Mouse (Mus musculus): ENCODE data around the gene App.
A peak's percentile ranks its signal among the peaks of the same experiment; 100 is the strongest.

App gene

GRCm38 (mm10) chr16:85115837-85116236 is 57.7 kb downstream of the App start:
- DNase-seq = no peak

DNA sequence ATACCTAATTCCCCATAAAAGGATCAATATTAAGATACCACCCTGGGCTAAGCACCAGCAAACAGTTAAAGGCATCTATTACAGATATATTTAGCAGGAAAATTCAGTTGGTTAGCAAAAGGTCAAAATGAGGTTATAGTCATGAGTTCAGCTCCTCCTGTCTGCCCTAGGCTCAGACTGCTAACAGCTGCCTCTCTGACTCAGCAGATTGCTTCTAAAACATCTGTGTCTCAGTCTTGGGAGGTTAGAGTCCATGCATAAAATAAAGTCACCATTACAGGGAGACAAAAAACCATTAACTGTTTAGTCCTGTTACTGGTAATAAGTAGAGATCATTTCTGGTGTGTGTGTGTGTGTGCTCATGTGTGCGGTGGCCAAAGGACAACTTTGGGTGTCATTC is 58.8 kb downstream of the App start:
- no peak for DNase-seq

DNA sequence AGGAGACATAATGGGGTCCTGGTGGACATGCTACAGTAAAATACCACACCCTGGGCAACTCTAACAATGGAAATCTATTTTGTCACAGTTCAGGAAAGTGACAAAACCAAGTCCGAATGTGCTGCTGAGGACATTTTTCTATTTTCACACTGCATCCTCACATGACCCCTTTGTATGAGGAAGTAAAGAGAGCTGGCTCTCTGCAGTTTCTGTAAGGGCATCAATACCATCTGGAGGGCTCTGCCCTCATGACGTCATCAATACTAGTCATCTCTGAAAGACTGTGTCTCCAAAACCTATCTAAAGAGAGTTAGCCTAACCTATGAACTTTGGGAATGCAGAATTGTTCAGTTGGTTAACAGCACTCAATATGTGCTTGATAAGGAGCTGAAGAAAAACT is 59.6 kb downstream of the App start:
- DNase-seq = no peak

DNA sequence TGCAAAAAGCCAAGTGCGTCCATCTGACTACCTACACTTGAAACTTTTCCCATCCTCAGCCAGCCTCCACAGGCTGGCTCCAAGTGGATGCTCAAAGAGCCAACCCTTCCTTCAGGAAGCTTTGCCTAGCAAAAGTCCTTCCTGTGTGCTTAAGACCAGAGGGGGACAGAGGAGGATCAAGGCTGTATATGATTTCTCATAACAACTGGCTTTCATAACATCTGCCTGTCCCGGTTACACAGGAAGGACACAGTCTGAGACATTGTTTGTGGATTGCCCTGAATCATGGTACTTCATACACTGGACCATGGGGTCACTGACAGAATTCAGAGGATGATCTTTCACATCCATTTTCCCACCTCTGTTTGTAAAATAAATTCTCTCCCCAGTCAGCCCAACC is 61.3 kb downstream of the App start:
- DNase-seq = no peak

GRCm38 (mm10) chr16:85110428-85110827 is 63.1 kb downstream of the App start:
- DNase-seq = no peak

- no peak for DNase-seq
Observed at GRCm38 (mm10) chr16:85108486-85108885, 65.1 kb downstream of the App start.

DNA sequence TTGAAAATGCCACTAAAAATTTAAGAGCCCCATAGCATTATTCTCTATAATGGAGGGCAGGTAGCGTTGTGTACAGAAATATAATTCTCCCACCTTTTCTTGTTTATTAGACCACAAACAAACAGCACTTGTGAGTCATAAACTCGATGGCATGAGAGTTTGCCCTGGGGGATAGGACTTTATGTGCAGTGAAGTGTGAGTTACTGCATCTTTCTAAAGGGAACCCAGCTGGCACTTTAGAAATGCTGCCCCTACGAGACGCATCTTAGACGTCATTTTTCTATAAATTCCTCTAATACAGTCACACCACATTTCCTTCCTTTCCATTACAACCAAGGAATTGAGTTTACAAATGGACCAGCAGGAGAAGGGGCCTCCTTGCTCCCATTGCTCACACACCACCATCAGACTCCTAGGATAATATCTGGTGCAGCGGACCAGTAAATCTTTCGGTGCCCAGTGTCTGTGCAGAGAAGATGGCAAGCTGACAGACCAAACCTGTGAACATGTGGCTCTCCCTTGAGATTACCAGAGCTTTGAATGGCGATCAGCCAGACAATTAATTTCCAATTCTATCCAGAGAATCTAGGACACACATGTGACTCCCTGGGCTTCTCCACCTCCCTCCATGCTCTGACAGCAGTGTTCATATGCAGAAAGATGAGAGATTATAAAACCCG is 66.8 kb downstream of the App start:
- DNase-seq = no peak

DNA sequence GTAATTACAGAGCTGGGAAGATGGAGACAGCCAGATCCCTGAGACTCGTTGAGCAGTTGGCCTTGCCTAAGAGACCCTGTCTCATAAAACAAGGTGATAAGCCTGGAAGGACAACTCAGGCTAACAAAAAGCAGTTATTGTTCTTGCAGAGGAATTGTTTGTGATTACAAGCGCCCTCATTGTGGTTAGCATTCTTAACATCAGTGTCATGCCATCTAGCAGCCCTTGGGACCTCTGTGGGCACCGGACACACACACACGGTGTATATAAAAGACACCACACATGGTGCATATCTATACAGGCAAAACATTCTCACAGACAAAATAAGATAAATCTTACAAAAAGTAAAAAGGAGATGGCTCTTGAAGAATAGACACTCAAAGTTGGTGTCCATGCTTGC is 68.0 kb downstream of the App start:
- no peak for DNase-seq

DNA sequence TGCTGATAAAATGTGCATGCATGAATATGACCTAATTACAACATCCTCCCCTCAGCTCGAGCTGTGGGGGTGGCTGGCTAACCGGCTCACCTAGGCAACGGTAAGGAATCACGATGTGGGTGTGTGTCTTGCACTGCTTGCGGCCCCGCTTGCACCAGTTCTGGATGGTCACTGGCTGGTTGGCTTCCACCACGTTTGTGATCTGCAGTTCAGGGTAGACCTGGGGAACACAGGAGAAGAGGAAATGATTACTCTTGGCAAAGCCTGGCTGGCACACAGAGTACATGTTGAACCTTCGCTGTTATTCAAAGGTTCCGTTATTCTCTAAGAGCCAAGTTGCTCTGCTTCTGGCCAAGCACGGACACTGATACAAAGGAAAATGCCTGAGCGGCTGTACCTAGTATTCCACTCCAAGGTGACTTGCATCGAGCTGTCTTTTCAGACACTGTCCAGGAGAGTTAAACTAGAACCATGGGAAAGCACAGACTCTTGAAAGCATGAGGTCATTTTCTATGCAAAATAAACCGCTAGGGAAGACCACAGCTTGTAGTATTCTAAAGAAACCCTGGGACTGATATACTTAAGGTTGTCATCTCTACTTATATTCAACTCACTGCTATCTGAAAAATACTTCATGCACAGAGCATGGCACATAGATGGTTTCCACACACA is 70.3 kb downstream of the App start:
- no peak for DNase-seq

GRCm38 (mm10) chr16:85101544-85101943 is 72.0 kb downstream of the App start:
- DNase-seq = no peak

DNA sequence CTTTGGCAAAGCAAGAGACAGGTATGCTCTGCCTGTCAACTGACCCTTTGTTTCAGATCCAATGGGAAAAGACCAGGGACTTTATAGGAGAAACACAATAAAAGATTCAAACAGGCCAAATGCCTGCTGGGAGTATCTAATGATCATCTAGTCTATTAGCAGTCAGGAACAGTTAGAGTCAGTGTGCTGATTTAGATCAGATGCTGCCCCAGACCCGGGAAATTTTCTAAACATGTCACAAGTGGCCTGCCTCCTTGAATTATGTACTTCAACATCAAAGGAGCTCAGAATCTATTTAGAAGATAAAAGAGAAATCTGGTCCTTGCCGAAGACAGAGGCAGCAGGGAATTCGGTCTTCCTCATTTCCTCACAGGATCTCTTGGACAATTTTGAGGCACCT is 72.8 kb downstream of the App start:
- DNase-seq = no peak

GRCm38 (mm10) chr16:85099487-85099886 is 74.1 kb downstream of the App start:
- no peak for DNase-seq

GRCm38 (mm10) chr16:85099044-85099443 is 74.5 kb downstream of the App start:
- no peak for DNase-seq

- DNase-seq = no peak
Observed at GRCm38 (mm10) chr16:85096396-85096795, 77.2 kb downstream of the App start.

- DNase-seq = no peak
Observed at GRCm38 (mm10) chr16:85095923-85096322, 77.6 kb downstream of the App start.

DNA sequence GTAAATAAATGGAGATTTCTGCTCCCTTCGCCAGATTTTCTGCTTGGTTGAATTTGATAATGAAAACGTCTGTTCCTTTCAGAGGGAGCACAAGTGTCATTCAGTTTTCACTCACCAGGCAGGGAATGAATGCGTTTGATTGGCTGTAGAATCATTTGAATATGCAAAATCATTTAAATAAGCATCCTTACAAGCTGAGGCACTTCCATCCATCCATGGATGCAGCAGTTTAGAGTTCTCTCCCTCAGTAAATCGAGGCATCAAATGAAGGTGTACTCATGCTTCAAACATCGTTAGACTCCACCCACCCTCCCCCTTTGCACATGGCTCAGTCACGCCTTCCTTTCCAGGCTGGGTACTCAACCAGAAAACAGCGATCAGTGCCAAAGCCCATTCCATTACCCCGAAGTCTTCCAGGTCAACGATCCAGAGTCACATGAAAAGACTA is 80.9 kb downstream of the App start:
- no peak for DNase-seq

DNA sequence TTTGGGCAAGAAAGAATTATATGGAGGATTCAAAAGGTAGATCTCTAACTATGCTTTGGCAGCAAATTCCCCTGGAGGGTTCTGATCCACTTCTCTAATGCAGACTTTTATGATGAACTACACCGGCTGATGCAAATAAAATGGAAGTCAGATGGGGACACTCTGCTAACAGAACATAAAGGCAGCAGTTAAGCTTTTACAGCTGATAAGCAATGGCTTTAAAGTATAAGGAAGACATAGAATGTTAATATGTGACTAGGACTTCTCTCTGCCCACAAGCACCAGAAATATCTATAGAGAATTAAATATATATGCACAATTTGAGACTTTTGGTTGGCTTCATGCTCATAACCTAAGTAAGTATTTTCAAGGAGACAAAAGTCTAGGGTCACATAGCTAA is 81.4 kb downstream of the App start:
- DNase-seq = no peak

- DNase-seq = no peak
Observed at GRCm38 (mm10) chr16:85090992-85091391, 82.6 kb downstream of the App start.

- DNase-seq = no peak
Observed at GRCm38 (mm10) chr16:85088126-85088525, 85.4 kb downstream of the App start.

DNA sequence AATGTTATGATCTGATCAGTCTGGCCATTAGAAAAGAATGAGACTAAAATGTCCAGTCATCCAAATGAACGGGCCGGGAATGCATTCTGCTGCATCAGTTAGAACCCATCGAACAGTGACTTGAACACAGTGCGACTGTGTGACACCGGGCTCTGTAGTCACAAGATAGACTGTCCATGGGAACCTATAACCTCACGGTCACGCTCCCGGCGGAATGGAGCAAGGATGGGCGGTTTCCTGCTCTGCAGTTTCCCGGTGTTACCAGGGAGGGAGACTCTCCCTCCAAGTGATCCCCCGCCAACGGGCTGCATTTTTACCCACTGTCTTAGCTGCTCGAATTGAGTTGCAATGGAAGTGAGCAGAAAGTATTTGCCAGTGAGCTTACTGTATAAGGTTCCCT is 87.3 kb downstream of the App start:
- DNase-seq = no peak

GRCm38 (mm10) chr16:85085902-85086301 is 87.7 kb downstream of the App start:
- no peak for DNase-seq

DNA sequence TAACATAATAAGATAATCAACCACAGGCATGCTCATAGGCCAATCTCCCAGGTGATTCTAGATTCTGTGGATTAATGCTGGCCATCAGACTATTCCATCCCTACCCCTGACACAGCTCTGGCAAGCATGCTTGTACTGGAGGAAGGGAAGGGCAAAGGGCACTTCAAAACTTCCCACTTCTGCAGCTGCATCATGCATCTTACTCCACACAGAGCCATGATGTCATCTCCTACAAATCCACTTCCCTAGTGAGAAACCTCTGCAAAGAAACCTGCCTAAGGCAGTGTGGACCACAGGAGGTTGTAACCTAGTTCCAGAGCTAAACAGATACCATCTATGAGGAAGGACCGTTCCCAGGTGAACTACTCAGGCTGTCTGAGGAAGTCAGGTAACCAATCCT is 89.4 kb downstream of the App start:
- no peak for DNase-seq

- no peak for DNase-seq
Observed at GRCm38 (mm10) chr16:85075330-85075729, 98.2 kb downstream of the App start.

DNA sequence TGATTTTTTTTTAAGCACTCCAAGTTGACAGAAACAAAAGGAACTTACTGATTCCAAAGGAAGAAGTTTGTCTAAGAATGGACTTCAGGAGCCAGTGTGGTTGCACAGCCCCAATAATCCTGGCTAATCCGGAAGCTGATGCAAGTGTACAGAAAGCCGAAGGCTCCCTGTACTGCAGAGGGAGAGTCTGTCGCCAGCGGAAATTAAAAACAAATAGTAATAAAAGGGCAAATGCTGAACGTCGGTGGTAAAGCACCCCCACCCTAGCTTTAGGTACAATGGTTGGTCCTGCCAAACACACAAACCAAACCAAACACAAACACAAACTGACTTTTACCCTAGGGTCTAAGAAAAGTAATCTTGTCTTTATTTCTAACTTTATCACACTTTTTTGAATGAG is 98.7 kb downstream of the App start:
- no peak for DNase-seq

DNA sequence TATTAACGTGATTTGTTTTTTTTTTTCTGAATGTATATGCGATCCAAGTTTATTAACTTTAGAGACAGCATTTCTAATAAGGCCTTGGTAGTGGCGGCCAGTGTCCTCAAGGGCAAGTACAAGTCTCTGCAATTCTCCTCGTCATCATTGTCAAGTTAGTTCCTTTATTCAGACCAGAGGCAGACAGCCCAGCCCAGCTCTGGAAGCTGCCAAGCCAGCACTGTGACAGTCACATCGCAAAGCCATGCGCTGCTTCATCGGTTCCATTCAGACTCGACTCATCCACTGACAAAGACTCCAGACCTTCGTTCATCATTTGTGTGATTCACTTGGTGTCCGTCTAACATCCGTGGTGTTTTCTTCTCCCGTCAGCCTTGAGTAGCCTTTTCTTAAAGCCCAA is 100.9 kb downstream of the App start:
- peak; percentile 14 to 17 for DNase-seq

Measured in B cell, adult 2 months (primary cell).